Mouse (Mus musculus) heart, adult 2 months (tissue): ENCODE measurements around the gene Fam169a.

Experiments
- CTCF ChIP-seq: fragments of 200-600 bp; IDR thresholded peaks from 2 replicates; pipeline ENCODE4 v1.8.1; 2022; ENCODE audit warnings: antibody characterized with exemption, mild to moderate bottlenecking, moderate library complexity
- POLR2A ChIP-seq: fragments of 200-500 bp; IDR thresholded peaks from 2 replicates; pipeline ENCODE4 v1.6.1; 2011; ENCODE audit warnings: mild to moderate bottlenecking, low read depth, low read length, control low read depth; ENCODE audit not compliant: insufficient read depth

DNA sequence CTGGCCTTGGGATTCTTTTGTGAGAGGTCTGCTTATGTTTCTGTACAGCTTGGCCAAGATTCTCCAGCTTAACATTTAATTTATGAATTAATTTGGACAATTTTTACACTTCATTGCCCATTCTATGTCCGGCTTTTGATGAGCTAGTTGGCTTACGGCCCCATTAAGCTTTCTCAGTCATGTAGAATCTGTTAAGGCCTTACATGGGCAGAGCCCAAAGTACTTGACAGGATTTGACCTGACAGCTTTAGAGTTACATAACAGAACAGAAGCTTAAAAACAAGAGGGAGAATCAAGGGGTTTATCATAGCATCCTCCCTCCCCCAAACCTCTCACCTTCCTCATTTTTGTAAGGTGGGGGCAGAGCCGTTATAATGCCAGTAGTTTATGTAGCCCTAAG is 21.1 kb downstream of the Fam169a start:
- TF ChIP-seq CTCF: no peak
- no peak for TF ChIP-seq POLR2A
